Mouse (Mus musculus): Measurements from ENCODE around the gene Ppp1r14b.
A peak's percentile ranks its signal among the peaks of the same experiment; 100 is the strongest.

Gene Ppp1r14b

GRCm38 (mm10) chr19:6943709-6944108 is 31.1 kb upstream of the Ppp1r14b start:
- no peak for DNase-seq

DNA sequence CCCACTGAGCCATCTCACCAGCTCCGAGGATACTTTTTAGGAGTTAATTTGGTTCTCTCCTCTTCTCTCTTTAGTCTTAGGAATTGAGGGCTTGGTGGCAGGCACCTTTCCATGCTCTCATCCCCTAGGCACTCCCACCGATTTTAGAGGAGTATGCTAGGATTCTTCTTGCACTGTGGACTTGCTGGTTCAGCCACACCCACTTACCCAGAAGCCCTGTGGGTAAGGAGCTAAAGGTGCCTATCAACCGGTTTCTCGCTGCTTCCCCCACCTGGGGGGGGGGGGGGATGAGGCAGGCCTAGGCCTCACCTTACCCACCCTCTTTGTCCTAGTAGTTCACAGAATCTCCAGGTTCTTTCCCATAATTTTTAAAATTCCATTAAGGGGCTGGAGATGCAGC is 27.0 kb upstream of the Ppp1r14b start:
- DNase-seq, result no peak

- no peak for DNase-seq
Measured at GRCm38 (mm10) chr19:6948186-6948585, 26.6 kb upstream of the Ppp1r14b start.

DNA sequence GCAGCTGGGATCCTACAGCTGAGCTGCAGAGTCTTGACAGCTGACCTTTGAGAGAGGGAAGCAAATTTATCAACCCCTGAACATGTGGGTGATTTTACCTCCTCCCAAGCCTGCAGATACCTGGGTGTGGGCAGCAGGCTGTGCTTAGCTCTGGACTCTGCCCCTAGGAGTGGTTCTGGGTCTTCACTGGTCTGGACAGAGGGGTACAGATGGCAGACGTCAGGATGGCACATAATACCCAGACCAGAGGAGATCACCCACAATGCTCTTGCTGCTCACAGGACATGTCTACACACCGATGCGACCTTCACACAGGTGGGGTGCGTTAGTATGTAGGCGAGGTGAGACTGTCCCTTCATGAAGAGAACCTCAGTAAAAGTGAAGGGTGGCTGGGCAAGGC is 25.2 kb upstream of the Ppp1r14b start:
- DNase-seq, result no peak

DNA sequence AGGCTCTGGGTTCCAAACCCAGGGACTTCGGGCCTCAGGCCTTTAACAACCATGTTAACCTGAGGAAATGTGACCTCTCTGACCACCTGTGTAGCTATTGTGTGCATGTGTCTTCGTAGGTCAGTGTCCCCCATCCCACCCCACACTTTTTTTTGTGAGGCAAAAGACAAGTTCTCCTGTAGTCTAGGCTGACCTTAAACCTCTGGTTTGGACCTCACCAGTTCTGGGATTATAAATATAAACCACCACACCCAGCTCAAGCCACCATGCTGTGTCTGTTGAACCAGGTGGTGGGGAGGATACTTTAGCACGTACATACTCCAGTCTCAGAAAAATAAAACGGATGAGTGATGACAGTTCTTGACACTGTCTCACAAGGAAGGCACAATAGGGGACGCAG is 24.8 kb upstream of the Ppp1r14b start:
- DNase-seq, result no peak

GRCm38 (mm10) chr19:6950613-6951153 is 24.1 kb upstream of the Ppp1r14b start:
- peak; percentile 64 for DNase-seq

DNA sequence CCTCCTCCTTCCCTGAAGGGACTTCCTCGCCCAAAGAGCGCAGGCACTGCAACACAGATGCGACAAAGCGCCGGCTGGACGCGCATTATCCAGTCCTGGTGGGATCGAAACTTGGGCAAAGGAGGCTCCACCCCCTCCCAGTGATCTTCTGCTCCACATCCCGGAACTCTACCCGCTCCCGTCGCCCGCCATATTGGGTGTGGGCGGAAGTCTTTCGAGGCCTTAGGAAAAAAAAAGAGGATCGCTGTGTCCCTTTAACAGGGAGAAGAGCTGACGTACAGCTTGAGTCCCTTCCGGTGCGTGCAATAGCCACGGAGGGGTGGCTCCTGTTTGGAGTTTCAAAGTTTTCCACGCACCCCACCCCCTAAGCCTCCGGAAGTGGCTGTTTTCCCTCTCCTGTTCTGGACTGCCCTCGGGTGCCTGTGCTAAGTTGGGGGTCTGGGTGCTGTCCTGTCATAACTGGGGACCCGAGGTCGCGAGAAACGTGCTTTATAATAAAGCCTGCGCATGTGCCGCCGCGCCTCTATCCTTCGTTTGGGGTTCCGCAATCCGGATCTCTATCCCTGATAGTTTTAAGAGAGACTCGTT is 23.3 kb upstream of the Ppp1r14b start:
- DNase-seq, result peak; percentile 84

- peak; percentile 74 for DNase-seq
Measured at GRCm38 (mm10) chr19:6951994-6952711, 22.6 kb upstream of the Ppp1r14b start.

- peak; percentile 58 for DNase-seq
Measured at GRCm38 (mm10) chr19:6952712-6953037, 22.1 kb upstream of the Ppp1r14b start.

- peak; percentile 67 for DNase-seq
Measured at GRCm38 (mm10) chr19:6954046-6954445, 20.7 kb upstream of the Ppp1r14b start.

DNA sequence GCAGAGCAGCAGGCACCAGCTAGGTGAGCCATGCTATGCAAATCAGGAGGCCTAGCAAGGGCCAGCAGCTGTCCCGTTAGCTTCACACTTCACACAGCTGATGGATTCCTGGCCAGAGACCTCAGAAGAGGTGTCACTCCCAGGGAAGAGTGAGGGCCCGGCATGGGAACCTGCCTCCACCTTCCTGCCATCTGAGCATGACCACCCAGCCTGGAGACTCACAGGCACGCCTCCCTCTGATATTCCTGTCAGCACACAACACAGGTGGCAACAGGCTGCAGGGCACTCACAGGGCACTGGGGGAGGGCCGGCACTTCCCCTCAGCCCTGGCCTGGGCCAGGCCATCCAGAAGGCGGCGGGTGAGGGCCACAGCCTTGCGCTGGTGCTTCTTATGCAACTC is 19.3 kb upstream of the Ppp1r14b start:
- no peak for DNase-seq

DNA sequence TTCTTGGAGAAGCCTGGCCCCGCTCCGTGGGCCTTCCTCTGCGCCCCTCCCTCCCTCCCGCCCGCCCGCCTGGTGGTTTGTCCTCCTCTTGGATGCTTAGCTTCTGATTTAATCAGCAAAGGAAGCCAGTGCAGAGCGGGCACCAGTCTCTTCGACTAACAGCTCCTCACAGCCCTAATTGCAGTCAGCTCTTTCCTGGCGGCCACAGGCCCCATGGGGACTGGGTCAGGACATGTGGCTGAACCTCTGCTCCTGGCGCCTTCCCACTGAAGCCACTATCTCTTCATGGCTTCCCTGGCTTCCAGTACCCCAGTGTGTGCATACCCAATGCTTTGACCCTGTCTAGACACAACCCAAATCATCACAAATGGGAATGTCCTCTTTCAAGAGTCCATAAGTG is 18.3 kb upstream of the Ppp1r14b start:
- DNase-seq, result no peak

DNA sequence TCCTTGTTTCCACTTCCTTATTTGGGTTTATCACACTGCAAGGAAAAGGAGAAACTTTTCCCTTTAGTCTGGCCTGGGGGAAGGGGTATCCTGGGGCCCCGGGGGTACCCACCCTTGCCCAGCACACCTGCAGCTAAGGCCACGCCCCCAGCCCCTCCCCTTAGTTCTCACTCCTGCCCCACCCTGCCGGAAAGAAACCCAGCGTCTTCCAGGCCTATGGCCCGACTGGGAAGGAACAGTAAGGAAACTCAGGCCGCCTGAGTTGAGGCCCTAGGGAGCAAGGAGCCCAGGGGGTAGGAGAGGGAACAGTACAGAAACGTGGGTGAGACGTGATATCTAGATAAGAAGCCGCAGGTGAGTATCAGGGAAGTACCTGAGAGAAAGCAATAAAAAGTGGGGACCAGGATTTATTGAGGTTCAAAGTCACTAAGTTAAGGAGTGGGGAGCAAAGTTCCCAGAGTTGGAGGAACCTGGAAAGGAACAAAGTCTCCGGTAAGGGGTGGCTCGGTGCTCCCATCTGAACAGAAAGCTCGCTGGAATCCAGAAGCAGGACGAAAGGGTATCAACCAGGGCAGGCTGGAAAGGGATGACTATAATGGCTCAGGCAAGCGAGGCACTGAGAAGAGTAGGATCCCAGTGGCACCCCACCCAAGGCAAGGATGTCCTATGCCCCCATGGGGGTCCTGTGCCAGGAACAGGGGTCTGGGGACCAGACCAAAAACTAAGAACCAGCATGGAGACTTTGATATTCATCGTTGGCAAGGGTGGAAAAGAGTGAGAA is 6.1 kb upstream of the Ppp1r14b start:
- peak; percentile 76 for DNase-seq

DNA sequence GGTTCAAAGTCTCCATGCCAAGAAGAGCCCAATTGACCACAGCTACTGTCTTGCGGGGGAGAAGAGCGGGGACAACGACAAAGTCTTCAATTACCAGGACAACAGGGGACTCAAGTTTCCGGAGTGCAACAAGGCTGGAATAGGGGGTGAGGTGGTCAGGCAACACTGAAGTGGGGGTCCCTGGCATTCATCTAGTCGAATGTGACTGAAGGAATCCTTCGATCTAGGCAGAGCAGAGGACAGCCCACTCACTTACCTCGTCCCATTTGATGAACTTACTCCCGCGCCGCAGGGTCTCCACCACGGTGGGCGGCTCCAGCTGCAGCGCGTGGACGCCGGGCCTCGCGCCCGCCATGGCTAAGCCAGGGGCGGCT is 5.5 kb upstream of the Ppp1r14b start:
- DNase-seq, result no peak

DNA sequence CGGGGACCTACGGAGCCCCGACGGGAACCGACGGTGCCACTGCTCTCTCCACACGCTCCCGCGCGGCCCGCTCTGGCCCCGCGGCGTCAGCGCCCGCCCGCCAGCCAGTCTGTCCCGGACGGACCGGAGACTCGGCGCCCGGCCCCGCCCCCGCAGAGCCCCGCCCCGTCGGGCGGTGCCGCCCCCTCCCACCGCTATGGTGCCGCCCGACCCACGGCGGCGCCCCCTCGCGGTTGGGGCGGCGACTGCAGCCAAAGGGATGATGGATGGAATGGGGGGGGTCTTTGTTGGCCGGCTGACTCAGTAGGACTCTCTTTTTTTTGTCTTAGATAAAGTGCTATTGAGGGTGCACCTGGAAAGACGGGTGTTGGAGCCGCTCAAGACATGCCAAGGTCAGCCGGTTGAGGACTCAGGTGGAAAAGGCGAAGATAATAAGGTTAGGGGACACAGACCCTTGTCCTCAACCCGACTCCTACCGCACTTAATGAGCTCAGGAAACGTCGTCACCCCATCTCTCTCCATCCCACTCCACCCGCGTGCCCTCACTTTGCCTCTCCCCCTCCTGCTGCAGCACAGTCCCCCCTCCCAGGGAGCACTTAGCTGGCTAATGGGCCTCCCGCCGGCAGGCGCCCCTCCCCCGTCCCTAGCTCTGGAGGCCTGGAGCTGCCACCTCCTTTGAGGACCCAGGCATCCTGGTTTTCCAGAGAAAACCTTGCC is 4.9 kb upstream of the Ppp1r14b start:
- peak; percentile 88 for DNase-seq

DNA sequence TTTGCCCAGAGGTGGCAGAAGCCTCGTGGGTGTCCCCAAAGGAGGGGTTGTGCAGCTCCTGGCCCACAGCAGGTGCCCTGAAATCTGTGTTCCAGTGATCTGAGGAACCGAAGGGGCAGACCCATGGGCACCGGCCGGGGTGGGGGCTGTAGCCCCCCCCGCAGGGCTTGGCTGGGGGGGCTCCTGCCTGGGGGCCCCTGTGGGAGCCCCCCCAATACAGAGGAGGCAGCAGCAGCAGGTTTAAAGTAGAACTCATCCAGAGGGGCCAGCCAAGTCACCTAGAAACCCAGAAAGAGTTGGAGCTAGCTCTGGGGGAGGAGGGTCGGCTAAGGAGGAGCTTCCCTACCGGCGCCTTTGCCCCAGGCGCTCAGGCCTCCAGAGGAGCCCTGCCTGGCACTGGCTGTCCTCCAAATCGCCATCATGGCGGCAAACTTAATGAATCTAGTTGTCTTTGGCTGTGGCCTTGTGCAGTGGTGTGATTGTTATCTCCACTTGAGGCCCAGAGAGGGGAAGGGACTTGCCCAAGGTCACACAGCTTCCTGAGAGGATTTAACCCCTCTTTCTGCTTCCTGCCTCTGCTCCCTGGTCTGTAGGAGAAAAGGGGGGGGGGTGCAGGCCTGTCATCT is 4.2 kb upstream of the Ppp1r14b start:
- DNase-seq, result no peak

GRCm38 (mm10) chr19:6971644-6972043 is 3.1 kb upstream of the Ppp1r14b start:
- DNase-seq, result no peak

GRCm38 (mm10) chr19:6972247-6972917 is 2.4 kb upstream of the Ppp1r14b start:
- DNase-seq, result no peak

DNA sequence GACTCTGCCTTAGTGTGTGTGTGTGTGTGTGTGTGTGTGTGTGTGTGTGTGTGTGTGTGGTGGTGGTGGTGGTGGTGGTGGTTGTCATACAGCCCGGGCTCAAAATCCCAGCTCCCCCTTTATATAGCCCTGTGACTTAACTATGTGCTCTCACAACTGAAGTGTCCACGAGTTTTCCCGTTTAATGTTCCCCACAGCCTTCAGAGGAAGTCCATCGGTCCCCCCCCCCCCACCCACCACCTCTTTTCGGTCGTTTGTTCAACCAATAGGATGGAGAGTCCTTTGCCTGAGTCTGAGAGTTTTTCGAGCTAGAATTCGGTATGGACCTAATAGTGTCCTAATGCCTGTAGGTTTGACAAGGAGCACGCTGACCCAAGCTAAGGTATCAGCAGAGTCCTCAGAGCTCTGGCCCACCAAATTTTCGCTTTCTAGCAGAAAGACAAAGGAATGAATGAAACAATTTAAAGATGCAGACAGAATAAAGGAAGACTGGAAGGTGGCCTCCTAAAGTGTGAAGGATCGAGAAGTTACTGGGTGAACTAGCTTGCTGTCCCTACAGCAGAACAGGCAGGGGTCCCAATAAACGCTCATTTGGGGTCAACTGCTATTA is 1.1 kb upstream of the Ppp1r14b start:
- no peak for DNase-seq

DNA sequence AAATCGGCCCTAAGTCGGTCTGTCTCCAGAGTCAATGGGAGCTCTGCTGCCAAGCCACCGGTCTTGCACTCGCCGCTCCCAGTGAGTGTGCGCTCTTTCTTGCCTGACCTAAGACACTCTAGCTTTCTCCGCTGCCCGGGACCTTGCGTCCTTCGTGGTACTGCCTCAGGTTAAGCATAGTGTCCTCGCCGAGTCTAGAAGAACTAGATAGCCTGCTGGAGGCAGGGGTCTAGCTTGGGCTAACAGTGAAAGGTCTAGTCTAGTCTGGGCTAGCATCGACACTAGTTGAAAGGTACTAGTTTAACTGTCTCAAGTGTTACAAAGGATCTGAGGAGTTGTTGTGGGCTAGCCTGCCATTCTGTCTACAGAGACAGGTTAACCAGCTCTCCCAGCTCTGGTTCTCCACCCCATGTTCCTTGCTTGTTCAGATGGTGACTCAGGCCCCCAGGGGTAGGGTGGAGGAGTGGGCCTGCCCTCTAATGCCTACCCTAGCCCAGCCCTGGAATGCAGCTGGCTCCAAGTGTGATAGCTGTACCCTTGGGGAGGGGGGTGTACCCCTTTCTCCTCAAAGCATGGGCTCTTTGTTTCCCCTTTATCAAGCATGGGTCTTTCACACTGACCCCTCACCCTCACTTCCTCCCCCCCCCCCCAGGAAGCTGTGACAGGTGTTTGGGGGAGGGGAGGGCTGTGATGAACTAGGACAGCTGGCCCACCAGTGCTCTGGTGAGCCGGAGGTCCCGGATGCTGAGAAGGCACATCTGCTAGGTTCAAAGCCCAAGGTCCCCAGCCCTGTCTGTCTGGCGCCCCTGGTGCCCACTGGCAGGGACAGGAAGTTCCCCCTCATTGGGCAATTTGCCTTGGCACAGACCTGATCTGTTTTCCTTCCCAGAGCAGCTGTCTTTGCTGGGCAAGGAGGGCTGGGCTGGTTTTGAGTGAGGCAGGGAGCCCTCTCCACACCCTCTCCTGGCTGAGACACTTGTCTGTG is 1.1 kb downstream of the Ppp1r14b start, which contains the start of gene Plcb3:
Plcb3 (minus strand) TSS at position 934 of the 985 bp plus-strand sequence.
- DNase-seq, result peak; percentile 89
